Mouse (Mus musculus) spleen, adult 2 months (tissue): ENCODE results near the gene Ltf. TPM values are rescaled to one million over a fixed set of nuclear protein-coding genes. Genes with fewer than 3 reads are reported as not detected.

Experiments
- DNase-seq, 2 experiments: peaks; one replicate each; pipeline versions ENCODE4 v3.0.0 to v3.0.0-alpha.2; 2012 to 2021; ENCODE audit warnings: low spot score in 2 of 2, low read depth in 1 of 2
- H3K27ac ChIP-seq: fragments of 200-500 bp; 2 replicates; pipeline ENCODE4 v1.5.1; 2012; ENCODE audit warnings: low read length, inconsistent platforms; ENCODE audit not compliant: insufficient read depth
- H3K27me3 ChIP-seq: fragments of 200-500 bp; 2 replicates; pipeline ENCODE4 v1.6.1; 2012; ENCODE audit warnings: mild to moderate bottlenecking, moderate library complexity, low read length, inconsistent platforms; ENCODE audit not compliant: control insufficient read depth, insufficient read depth
- H3K36me3 ChIP-seq: fragments of 200-500 bp; 2 replicates; pipeline ENCODE4 v1.6.1; 2012; ENCODE audit warnings: mild to moderate bottlenecking, low read length, inconsistent platforms; ENCODE audit not compliant: control insufficient read depth, insufficient read depth
- H3K4me1 ChIP-seq: fragments of 200-500 bp; 2 replicates; pipeline ENCODE4 v1.6.1; 2011; ENCODE audit warnings: inconsistent platforms; ENCODE audit not compliant: control insufficient read depth, insufficient read depth, insufficient read length
- H3K4me3 ChIP-seq: fragments of 200-500 bp; 2 replicates; pipeline ENCODE4 v1.5.1; 2011; ENCODE audit warnings: mild to moderate bottlenecking, inconsistent platforms; ENCODE audit not compliant: insufficient read depth, insufficient read length; ENCODE audit errors: extremely low read depth
- CTCF ChIP-seq: fragments of 200-500 bp; IDR thresholded peaks from 2 replicates; pipeline ENCODE4 v1.5.1; 2011; ENCODE audit warnings: mild to moderate bottlenecking, inconsistent platforms; ENCODE audit not compliant: insufficient read depth, insufficient read length, insufficient replicate concordance; ENCODE audit errors: extremely low read depth
- POLR2A ChIP-seq: fragments of 200-500 bp; IDR thresholded peaks from 2 replicates; pipeline ENCODE4 v1.6.1; 2011; ENCODE audit warnings: low read depth, low read length, inconsistent platforms
- WGBS: fragments of 180-500 bp; shearing (Covaris S2); methylation state at CpG from one replicate; pipeline ENCODE4 v1.1.7; 2018; 5-methylcytosine and 5-hydroxymethylcytosine counted together
- polyA plus RNA-seq: library from polyadenylated mRNA; depleted of rRNA; stranded (reverse); fragments of >200 nt; gene quantifications from 2 replicates; pipeline ENCODE4 v1.2.3, GENCODE M21; 2012

The Ltf gene
- polyA plus RNA-seq, 1 experiment, result 12.3 TPM

GRCm38 (mm10) chr9:111057544-111058370 lies 38.7 kb downstream of the Ltf start:
- Histone ChIP-seq H3K4me3 (peak overlapping the region; percentile 69; the same call in 1 of the 2 replicates), H3K27ac (peak overlapping the region; percentile 71; the same call in 1 of the 2 replicates), H3K4me1 (peaks cover 13% of the 10 kb centered on the region; the same call in 1 of the 2 replicates), H3K27me3 (no peaks in the 10 kb centered on the region), H3K36me3 (no peaks in the 10 kb centered on the region)
- TF ChIP-seq CTCF (no peak), POLR2A (no peak)
- 33% methylated on average over 14 of the region's 14 CpGs for WGBS
- DNase-seq, result peak in 1 of 2 experiments; percentile 17

DNA sequence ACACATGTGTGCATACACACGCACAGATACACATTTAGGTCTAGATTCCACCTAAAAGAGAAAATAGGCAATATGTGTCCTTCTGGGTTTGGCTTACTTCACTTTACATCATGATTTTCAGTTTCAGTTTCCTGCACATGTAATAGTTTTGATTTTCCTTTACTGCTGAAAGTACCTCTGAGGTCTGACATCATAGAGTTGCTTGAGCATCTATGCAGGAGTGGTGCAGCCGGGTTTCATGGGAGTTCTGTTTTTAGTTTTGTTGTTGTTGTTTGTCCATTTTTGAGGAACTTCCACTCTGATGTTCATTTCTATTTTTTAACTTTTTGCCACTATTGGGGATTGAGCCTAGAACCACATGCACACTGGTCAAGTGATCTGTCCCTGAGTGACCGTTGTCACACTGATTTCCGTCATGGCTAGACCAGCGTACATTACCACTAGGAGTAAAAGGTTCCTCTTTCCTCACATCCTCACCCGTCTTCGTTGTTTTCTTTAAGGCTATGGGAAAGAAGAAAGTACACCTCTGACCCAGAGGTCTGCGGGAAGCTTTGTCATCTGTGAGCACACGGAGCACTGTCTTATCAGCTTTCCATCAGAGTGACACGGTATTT lies 40.0 kb downstream of the Ltf start:
- Histone ChIP-seq H3K4me3 (no peak overlapping the region), H3K27ac (no peak overlapping the region), H3K4me1 (peaks cover 13% of the 10 kb centered on the region; the same call in 1 of the 2 replicates), H3K27me3 (no peaks in the 10 kb centered on the region), H3K36me3 (no peaks in the 10 kb centered on the region)
- 34% methylated on average over 10 of the region's 10 CpGs for WGBS
- TF ChIP-seq CTCF (no peak), POLR2A (no peak)
- no peak for DNase-seq

GRCm38 (mm10) chr9:111062840-111063239 lies 43.8 kb downstream of the Ltf start:
- TF ChIP-seq POLR2A, result no peak
- no peak for TF ChIP-seq CTCF
- no peak for DNase-seq
- H3K36me3 ChIP-seq, result no peaks in the 10 kb centered on the region
- no peak overlapping the region for H3K4me3 ChIP-seq
- WGBS, result 87% methylated on average over 5 of the region's 5 CpGs
- peaks cover 5% of the 10 kb centered on the region; the same call in 1 of the 2 replicates for H3K4me1 ChIP-seq
- H3K27ac ChIP-seq, result no peak overlapping the region
- H3K27me3 ChIP-seq, result no peaks in the 10 kb centered on the region

- TF ChIP-seq CTCF (no peak), POLR2A (no peak)
- Histone ChIP-seq H3K27me3 (no peaks in the 10 kb centered on the region), H3K4me1 (no peaks in the 10 kb centered on the region), H3K27ac (no peak overlapping the region), H3K36me3 (no peaks in the 10 kb centered on the region), H3K4me3 (no peak overlapping the region)
- WGBS, result 63% methylated on average over 4 of the region's 4 CpGs
- no peak for DNase-seq
These were observed 48.0 kb downstream of the Ltf start for GRCm38 (mm10) chr9:111067052-111067451.

DNA sequence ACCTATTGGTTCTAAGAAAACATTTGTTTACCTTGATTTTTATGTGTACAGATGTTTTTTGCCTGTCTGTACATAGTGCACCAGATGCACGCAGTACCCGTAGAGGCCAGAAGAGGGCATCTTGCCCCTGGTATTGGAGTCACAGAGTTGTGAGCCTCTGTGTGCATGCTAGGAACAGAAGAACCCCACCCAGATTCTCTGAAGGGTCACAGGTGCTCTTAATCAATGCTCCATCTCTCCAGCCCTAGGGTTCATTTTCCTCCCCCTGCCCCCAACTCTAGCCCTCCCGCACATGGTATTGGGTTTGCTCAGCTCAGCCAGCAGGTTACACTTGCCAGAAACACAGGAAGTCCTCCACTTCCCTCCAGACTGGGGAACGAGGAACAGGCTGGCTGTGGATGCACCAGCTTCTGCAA lies 51.5 kb downstream of the Ltf start:
- no peak overlapping the region for H3K27ac ChIP-seq
- 13% methylated on average over 4 of the region's 4 CpGs for WGBS
- DNase-seq, result peak in 1 of 2 experiments; percentile 37
- peak; percentile 31; the same call in 1 of the 2 replicates for TF ChIP-seq CTCF
- TF ChIP-seq POLR2A, result no peak
- no peak overlapping the region for H3K4me3 ChIP-seq
- no peaks in the 10 kb centered on the region for H3K4me1 ChIP-seq
- H3K27me3 ChIP-seq, result no peaks in the 10 kb centered on the region
- no peaks in the 10 kb centered on the region for H3K36me3 ChIP-seq

DNA sequence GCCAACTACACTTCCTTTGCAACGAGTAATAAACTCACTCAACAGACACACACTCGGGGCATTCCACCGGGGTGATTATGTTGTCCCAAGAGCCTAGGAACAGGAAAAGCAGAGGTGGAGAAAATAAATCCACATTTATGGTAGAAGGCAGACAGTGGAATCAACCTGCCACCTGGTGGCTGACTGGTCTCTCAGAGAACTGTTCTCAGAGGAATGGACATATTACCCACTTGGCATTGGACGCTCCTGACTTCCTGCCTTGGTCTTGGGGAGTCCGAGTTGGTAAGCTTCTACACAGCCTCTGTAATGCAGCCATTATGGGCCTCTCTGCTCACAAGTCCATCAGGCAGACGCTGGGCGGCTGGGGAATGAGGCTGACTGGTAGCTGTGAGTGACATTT lies 53.1 kb downstream of the Ltf start:
- Histone ChIP-seq H3K27ac (no peak overlapping the region), H3K27me3 (no peaks in the 10 kb centered on the region), H3K4me1 (no peaks in the 10 kb centered on the region), H3K4me3 (no peak overlapping the region), H3K36me3 (no peaks in the 10 kb centered on the region)
- DNase-seq, result peak in 1 of 2 experiments; percentile 15
- no peak for TF ChIP-seq CTCF
- TF ChIP-seq POLR2A, result no peak
- 26% methylated on average over 7 of the region's 7 CpGs for WGBS
